Mouse (Mus musculus): Measurements from ENCODE around the gene Cavin1. TPM values are rescaled to one million over a fixed set of nuclear protein-coding genes. Genes with fewer than 3 reads are reported as not detected.

The Cavin1 gene
- polyA plus RNA-seq, 1 experiment from 2014 or later, result 152 TPM

GRCm38 (mm10) chr11:100979887-100980286, 9.2 kb upstream of the Cavin1 start:
- Histone ChIP-seq H3K27me3 (peaks cover 29% of the 10 kb centered on the region), H3K27ac (0 out of 2 replicates have a peak overlapping the region, but pooled peaks have one; percentile 2), H3K4me3 (no peak overlapping the region), H3K9ac (no peak overlapping the region), H3K4me2 (no peak overlapping the region), H3K4me1 (peaks cover 11% of the 10 kb centered on the region), H3K9me3 (peaks cover 4% of the 10 kb centered on the region; the same call in 1 of the 2 replicates), H3K36me3 (no peaks in the 10 kb centered on the region)
- WGBS, result 59% methylated on average over 8 of the region's 8 CpGs
- ATAC-seq (ENCODE audit: insufficient number of reproducible peaks, insufficient read depth, low FRiP score, low TSS enrichment, low read depth), result no peak

DNA sequence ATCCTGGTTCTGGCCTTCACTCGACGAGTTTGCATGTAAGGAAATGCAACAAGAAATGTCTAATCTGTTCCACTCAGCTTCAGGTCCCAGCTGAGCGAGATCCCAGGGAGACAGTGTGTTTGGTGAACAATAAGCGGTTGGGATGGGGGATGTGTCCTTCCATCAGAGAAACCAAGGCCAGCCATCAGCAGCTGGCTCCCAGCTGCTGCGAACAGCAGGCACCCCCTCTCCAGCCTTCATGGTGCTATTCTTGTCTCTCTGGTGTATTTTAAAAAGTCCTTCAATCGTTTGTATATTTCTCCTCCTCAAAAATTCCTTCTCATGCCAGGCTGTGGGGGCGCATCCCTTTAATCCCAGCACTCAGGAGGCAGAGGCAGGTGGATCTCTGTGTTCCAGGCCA, 4.6 kb upstream of the Cavin1 start:
- no peak overlapping the region for H3K9ac ChIP-seq
- peak overlapping the region; percentile 16; the same call in 1 of the 2 replicates for H3K27ac ChIP-seq
- H3K4me3 ChIP-seq, result no peak overlapping the region
- no peaks in the 10 kb centered on the region for H3K36me3 ChIP-seq
- WGBS, result 65% methylated on average over 7 of the region's 7 CpGs
- no peak for ATAC-seq (ENCODE audit: insufficient number of reproducible peaks, insufficient read depth, low FRiP score, low TSS enrichment, low read depth)
- peaks cover 4% of the 10 kb centered on the region; the same call in 1 of the 2 replicates for H3K9me3 ChIP-seq
- H3K4me1 ChIP-seq, result peaks cover 19% of the 10 kb centered on the region
- peaks cover 38% of the 10 kb centered on the region for H3K27me3 ChIP-seq
- H3K4me2 ChIP-seq, result no peak overlapping the region

DNA sequence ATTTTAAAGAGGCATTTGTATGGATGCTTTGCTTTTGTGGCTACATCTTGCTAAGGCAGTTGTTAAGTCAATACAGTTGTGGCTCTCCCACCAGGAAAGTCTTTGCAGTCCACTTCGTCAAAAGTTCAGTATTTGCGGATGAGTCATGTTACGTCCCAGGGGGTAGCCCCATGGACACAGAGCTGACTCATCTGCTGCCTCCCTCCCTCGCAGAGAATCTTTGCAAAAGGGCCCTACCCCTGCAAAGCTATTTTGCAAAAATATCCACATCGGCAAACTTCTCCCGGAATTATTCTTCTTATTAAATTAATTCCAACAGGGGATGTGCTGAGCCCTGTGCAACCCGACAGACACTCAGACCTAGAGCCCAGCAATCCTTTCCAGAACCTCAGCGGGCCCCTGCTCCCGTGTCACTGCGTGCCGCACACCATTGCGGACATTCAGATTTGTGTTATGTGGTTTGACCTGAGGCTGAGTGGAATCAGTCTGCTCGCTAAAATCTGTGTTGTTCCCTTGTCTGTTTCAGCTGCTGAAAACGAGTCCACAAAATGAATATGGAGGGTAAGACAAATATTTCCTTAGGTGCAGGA, 3.8 kb upstream of the Cavin1 start:
- no peaks in the 10 kb centered on the region for H3K36me3 ChIP-seq
- peaks cover 4% of the 10 kb centered on the region; the same call in 1 of the 2 replicates for H3K9me3 ChIP-seq
- H3K4me3 ChIP-seq, result no peak overlapping the region
- peak overlapping the region; percentile 16; the same call in 1 of the 2 replicates for H3K27ac ChIP-seq
- ATAC-seq (ENCODE audit: insufficient number of reproducible peaks, insufficient read depth, low FRiP score, low TSS enrichment, low read depth), result no peak
- 53% methylated on average over 14 of the region's 14 CpGs for WGBS
- H3K27me3 ChIP-seq, result peaks cover 43% of the 10 kb centered on the region
- H3K4me2 ChIP-seq, result no peak overlapping the region
- H3K9ac ChIP-seq, result no peak overlapping the region
- peaks cover 15% of the 10 kb centered on the region for H3K4me1 ChIP-seq

- H3K4me1 ChIP-seq, result peaks cover 26% of the 10 kb centered on the region
- H3K36me3 ChIP-seq, result no peaks in the 10 kb centered on the region
- no peak overlapping the region for H3K4me3 ChIP-seq
- ATAC-seq (ENCODE audit: insufficient number of reproducible peaks, insufficient read depth, low FRiP score, low TSS enrichment, low read depth), result no peak
- H3K27ac ChIP-seq, result no peak overlapping the region
- H3K4me2 ChIP-seq, result no peak overlapping the region
- H3K27me3 ChIP-seq, result peaks cover 56% of the 10 kb centered on the region
- WGBS, result 87% methylated on average over 7 of the region's 7 CpGs
- peaks cover 4% of the 10 kb centered on the region; the same call in 1 of the 2 replicates for H3K9me3 ChIP-seq
- H3K9ac ChIP-seq, result no peak overlapping the region
Observed at GRCm38 (mm10) chr11:100973245-100973644, 2.6 kb upstream of the Cavin1 start.

DNA sequence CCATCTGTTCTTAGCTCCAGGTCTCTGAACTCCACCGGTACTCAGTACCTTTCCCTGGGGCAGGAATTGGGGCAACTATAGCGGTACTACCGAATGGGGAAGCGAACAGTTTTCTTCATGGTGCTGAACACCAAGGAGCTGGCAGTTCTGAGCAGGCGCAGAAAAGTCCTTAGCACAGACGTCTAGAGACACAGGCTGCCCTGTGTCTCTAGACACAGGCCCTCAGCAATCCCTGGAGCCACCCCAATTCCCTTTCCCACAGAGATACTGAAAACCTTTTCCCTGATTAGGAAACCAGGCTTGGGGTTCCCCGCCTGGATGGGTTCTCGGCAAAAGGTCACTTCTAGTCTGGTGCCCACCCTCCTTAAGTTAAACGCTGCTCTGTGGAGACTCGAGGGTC, 768 bp upstream of the Cavin1 start:
- Histone ChIP-seq H3K9ac (no peak overlapping the region; the same call in 1 of the 2 replicates), H3K36me3 (no peaks in the 10 kb centered on the region), H3K4me3 (no peak overlapping the region), H3K27ac (peak overlapping the region; percentile 89; the same call in 1 of the 2 replicates), H3K9me3 (peaks cover 4% of the 10 kb centered on the region; the same call in 1 of the 2 replicates), H3K27me3 (peaks cover 73% of the 10 kb centered on the region), H3K4me2 (peak overlapping the region; percentile 88), H3K4me1 (peaks cover 38% of the 10 kb centered on the region)
- no peak for ATAC-seq (ENCODE audit: insufficient number of reproducible peaks, insufficient read depth, low FRiP score, low TSS enrichment, low read depth)
- WGBS, result 69% methylated on average over 10 of the region's 10 CpGs

DNA sequence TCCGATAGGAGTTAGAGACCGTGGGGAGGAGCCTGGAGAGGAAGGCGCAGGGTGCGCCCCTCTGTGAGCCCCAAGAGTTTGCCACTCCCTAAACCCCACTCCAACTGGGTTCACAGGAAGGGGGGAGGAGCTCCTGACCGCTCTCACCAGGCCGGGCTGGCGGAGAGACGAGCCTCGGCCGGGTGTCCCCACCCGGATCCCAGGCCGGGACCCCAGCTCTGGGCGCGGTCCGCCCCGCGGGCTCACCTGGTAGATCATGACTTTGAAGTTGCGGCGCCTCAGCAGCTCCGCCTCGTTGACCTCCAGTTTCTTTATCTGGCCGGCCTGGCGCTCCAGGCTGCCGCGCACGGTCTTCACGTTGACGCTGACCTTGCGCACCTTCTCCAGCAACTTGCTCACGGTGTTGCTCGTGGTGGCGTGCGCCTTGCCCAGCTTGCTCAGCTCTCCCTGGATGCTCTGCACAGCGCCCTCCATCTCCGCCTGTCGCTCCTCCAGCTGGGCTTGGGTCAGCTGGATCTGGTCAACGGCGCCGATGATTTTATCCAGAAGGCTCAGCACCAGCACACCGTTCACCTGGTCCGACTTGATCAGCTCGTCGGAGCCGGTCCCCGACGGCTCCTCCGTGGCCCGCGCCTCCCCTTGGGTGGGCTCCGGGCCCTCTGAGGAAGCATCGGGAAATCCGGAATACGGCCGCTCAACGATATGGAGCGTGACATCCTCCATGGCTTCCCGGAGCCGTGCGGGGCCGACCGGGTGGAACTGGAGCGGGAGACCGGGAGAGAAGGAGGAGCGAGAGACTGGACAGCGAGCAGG, 737 bp downstream of the Cavin1 start:
- Histone ChIP-seq H3K27ac (peak overlapping the region; percentile 89), H3K9me3 (no peaks in the 10 kb centered on the region), H3K4me1 (peaks cover 51% of the 10 kb centered on the region), H3K4me3 (peak overlapping the region; percentile 76), H3K9ac (peak overlapping the region; percentile 87), H3K36me3 (no peaks in the 10 kb centered on the region), H3K4me2 (peak overlapping the region; percentile 88), H3K27me3 (peaks cover 79% of the 10 kb centered on the region)
- under 1% methylated on average over 65 of the region's 65 CpGs for WGBS
- peak; percentile 48; the same call in 1 of the 2 replicates for ATAC-seq (ENCODE audit: insufficient number of reproducible peaks, insufficient read depth, low FRiP score, low TSS enrichment, low read depth)

DNA sequence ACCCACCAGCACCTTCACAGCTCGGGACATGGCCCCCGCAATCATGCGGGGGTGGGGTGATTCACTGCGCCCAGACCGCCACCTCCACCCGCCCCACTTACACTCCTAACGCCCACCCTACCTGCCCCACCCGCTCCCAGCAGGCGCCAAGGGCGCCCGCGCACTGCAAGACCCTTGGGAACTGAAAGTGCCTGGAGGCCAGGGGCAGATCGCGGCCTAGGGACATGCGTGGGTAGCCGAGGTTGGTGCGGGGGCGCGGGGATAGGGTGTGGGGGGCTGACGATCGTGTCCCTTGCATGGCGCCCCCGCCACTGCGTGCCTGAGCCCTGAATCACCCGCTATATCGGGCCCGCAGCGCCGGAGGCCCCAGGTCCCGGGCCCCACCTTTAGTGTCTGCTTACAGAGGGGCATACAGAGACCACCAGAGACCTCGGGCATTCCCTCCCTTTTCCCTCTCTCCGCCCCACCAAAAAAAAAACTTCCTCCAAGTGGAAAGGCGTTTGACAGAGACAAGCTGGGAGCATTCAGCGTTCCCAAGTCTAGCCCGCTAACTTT, 1.4 kb downstream of the Cavin1 start:
- WGBS, result 7% methylated on average over 35 of the region's 35 CpGs
- peaks cover 75% of the 10 kb centered on the region for H3K27me3 ChIP-seq
- peaks cover 54% of the 10 kb centered on the region for H3K4me1 ChIP-seq
- no peaks in the 10 kb centered on the region for H3K36me3 ChIP-seq
- no peaks in the 10 kb centered on the region for H3K9me3 ChIP-seq
- no peak for ATAC-seq (ENCODE audit: insufficient number of reproducible peaks, insufficient read depth, low FRiP score, low TSS enrichment, low read depth)
- peak overlapping the region; percentile 88 for H3K4me2 ChIP-seq
- peak overlapping the region; percentile 76 for H3K4me3 ChIP-seq
- peak overlapping the region; percentile 87 for H3K9ac ChIP-seq
- peak overlapping the region; percentile 89; the same call in 1 of the 2 replicates for H3K27ac ChIP-seq

- peaks cover 61% of the 10 kb centered on the region for H3K4me1 ChIP-seq
Observed at GRCm38 (mm10) chr11:100968501-100968900, 2.2 kb downstream of the Cavin1 start.

GRCm38 (mm10) chr11:100967881-100968420, 2.7 kb downstream of the Cavin1 start:
- WGBS, result 87% methylated on average over 5 of the region's 5 CpGs
- H3K9ac ChIP-seq, result no peak overlapping the region; the same call in 1 of the 2 replicates
- peak overlapping the region; percentile 76 for H3K4me3 ChIP-seq
- no peaks in the 10 kb centered on the region for H3K9me3 ChIP-seq
- no peak overlapping the region for H3K27ac ChIP-seq
- peaks cover 67% of the 10 kb centered on the region for H3K27me3 ChIP-seq
- peaks cover 67% of the 10 kb centered on the region for H3K4me1 ChIP-seq
- ATAC-seq (ENCODE audit: insufficient number of reproducible peaks, insufficient read depth, low FRiP score, low TSS enrichment, low read depth), result no peak
- peak overlapping the region; percentile 88 for H3K4me2 ChIP-seq
- H3K36me3 ChIP-seq, result no peaks in the 10 kb centered on the region

More at GRCm38 (mm10) chr11:100968501-100968900, 2.2 kb downstream of the Cavin1 start:
- ATAC-seq (ENCODE audit: insufficient number of reproducible peaks, insufficient read depth, low FRiP score, low TSS enrichment, low read depth), result no peak
- no peaks in the 10 kb centered on the region for H3K9me3 ChIP-seq
- no peak overlapping the region for H3K27ac ChIP-seq
- H3K4me3 ChIP-seq, result peak overlapping the region; percentile 76
- peaks cover 72% of the 10 kb centered on the region for H3K27me3 ChIP-seq
- WGBS, result 77% methylated on average over 5 of the region's 5 CpGs
- no peaks in the 10 kb centered on the region for H3K36me3 ChIP-seq
- peak overlapping the region; percentile 88 for H3K4me2 ChIP-seq
- H3K9ac ChIP-seq, result peak overlapping the region; percentile 87

DNA sequence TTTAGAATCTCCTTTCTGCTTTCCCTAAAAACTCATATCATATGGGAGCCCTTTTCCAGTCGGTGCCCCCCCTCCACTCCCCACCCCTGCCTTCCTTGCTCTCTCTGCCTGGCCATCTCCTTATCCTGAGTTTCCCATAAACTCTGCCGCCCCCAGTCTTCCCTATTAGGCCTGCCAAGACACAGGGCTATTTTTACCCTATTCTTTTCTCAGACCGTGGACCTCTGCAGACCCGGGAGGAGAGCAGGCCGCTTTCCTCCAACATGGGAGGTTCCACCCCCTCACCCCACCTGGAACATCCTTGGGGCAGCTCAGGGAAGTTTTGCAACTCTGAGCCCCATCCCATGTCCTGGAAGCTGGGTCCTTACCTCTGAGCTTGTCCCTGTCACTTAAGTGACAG, 3.3 kb downstream of the Cavin1 start:
- no peaks in the 10 kb centered on the region for H3K9me3 ChIP-seq
- H3K27ac ChIP-seq, result no peak overlapping the region
- no peak for ATAC-seq (ENCODE audit: insufficient number of reproducible peaks, insufficient read depth, low FRiP score, low TSS enrichment, low read depth)
- H3K4me3 ChIP-seq, result peak overlapping the region; percentile 76; the same call in 1 of the 2 replicates
- peak overlapping the region; percentile 88; the same call in 1 of the 2 replicates for H3K4me2 ChIP-seq
- 55% methylated on average over 5 of the region's 5 CpGs for WGBS
- peaks cover 63% of the 10 kb centered on the region for H3K27me3 ChIP-seq
- H3K4me1 ChIP-seq, result peaks cover 72% of the 10 kb centered on the region
- no peak overlapping the region for H3K9ac ChIP-seq
- no peaks in the 10 kb centered on the region for H3K36me3 ChIP-seq

DNA sequence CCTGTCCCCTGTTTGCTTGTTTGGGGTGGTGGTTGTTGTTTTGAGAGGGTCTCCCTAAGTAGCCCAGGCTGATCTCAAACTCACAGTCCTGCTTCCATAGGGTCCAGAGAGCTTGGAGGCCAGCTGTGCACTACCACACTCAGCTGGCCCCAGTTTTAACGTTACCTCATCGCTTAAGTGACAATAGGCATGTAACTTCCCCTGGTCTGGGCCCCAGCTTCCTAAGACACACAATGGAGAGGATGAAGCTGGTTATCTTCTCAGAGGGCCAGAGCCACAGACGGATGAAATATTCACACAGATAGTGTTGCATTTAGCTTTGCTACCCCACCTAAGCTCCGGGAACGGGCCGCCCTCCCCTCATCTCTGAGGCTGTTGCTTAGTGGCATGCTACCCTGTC, 4.9 kb downstream of the Cavin1 start:
- Histone ChIP-seq H3K4me1 (peaks cover 69% of the 10 kb centered on the region), H3K9ac (no peak overlapping the region), H3K27me3 (peaks cover 49% of the 10 kb centered on the region), H3K36me3 (no peaks in the 10 kb centered on the region), H3K9me3 (no peaks in the 10 kb centered on the region), H3K4me2 (no peak overlapping the region), H3K4me3 (no peak overlapping the region), H3K27ac (no peak overlapping the region)
- ATAC-seq (ENCODE audit: insufficient number of reproducible peaks, insufficient read depth, low FRiP score, low TSS enrichment, low read depth), result no peak
- 70% methylated on average over 6 of the region's 6 CpGs for WGBS

Measured in embryonic facial prominence, embryonic 13.5 days (tissue).